Mouse (Mus musculus) testis, adult 2 months (tissue): ENCODE results near the gene Casc3. TPM values are rescaled to one million over a fixed set of nuclear protein-coding genes. Genes with fewer than 3 reads are reported as not detected.

Experiments
- H3K27ac ChIP-seq: fragments of 200-500 bp; 2 replicates; pipeline ENCODE4 v1.5.1; 2012; ENCODE audit warnings: low read depth, low read length; ENCODE audit not compliant: control insufficient read depth, insufficient read depth
- H3K27me3 ChIP-seq: fragments of 200-500 bp; 2 replicates; pipeline ENCODE4 v1.6.1; 2012; ENCODE audit warnings: mild to moderate bottlenecking, low read length, moderate library complexity; ENCODE audit not compliant: control insufficient read depth, insufficient read depth
- H3K36me3 ChIP-seq: fragments of 200-500 bp; 2 replicates; pipeline ENCODE4 v1.6.1; 2012; ENCODE audit warnings: mild to moderate bottlenecking, low read length; ENCODE audit not compliant: control insufficient read depth, insufficient read depth
- H3K4me1 ChIP-seq: fragments of 200-500 bp; 2 replicates; pipeline ENCODE4 v1.6.1; 2012; ENCODE audit warnings: low read length; ENCODE audit not compliant: control insufficient read depth, insufficient read depth
- H3K4me3 ChIP-seq: fragments of 200-500 bp; 2 replicates; pipeline ENCODE4 v1.5.1; 2012; ENCODE audit warnings: low read depth, mild to moderate bottlenecking, low read length, moderate library complexity, mixed read lengths; ENCODE audit not compliant: control insufficient read depth
- CTCF ChIP-seq: fragments of 200-500 bp; IDR thresholded peaks from 2 replicates; pipeline ENCODE4 v1.5.1; 2012; ENCODE audit warnings: low read depth, mild to moderate bottlenecking, inconsistent platforms, low read length, moderate library complexity; ENCODE audit not compliant: control insufficient read depth, insufficient read depth, insufficient replicate concordance
- POLR2A ChIP-seq: fragments of 200-500 bp; IDR thresholded peaks from 2 replicates; pipeline ENCODE4 v1.6.1; 2012; ENCODE audit warnings: low read depth, mild to moderate bottlenecking, inconsistent platforms, low read length, moderate library complexity; ENCODE audit not compliant: control insufficient read depth
- polyA plus RNA-seq: library from polyadenylated mRNA; depleted of rRNA; stranded (reverse); fragments of >200 nt; gene quantifications from 2 replicates; pipeline ENCODE4 v1.2.3, GENCODE M21; 2012

The Casc3 gene
- polyA plus RNA-seq, 1 experiment, result 24.9 TPM

- Histone ChIP-seq H3K27me3 (no peaks in the 10 kb centered on the region), H3K4me3 (peak within 1 kb of the TSS; percentile 92), H3K4me1 (peaks cover 4% of the 10 kb centered on the region), H3K36me3 (no peaks in the 10 kb centered on the region), H3K27ac (peak within 1 kb of the TSS; percentile 91)
- TF ChIP-seq POLR2A (peak; percentile 63; the same call in 1 of the 2 replicates), CTCF (no peak)
Observed at GRCm38 (mm10) chr11:98795015-98795713, 9.5 kb upstream of the Casc3 start, which contains the start of gene Msl1. Gene Msl1, plus strand, starts transcription at chr11:98795516.

- no peaks in the 10 kb centered on the region for H3K36me3 ChIP-seq
- peak overlapping the region; percentile 91 for H3K27ac ChIP-seq
- H3K27me3 ChIP-seq, result no peaks in the 10 kb centered on the region
- TF ChIP-seq POLR2A (no peak), CTCF (no peak)
- H3K4me1 ChIP-seq, result peaks cover 4% of the 10 kb centered on the region
- H3K4me3 ChIP-seq, result peak overlapping the region; percentile 91
Observed at GRCm38 (mm10) chr11:98795714-98796514, 8.8 kb upstream of the Casc3 start.

GRCm38 (mm10) chr11:98796515-98797216 lies 8.0 kb upstream of the Casc3 start:
- H3K36me3 ChIP-seq, result no peaks in the 10 kb centered on the region
- H3K27ac ChIP-seq, result peak overlapping the region; percentile 91
- H3K4me3 ChIP-seq, result peak overlapping the region; percentile 91
- peaks cover 4% of the 10 kb centered on the region for H3K4me1 ChIP-seq
- no peaks in the 10 kb centered on the region for H3K27me3 ChIP-seq
- peak; percentile 15; the same call in 1 of the 2 replicates for TF ChIP-seq CTCF
- TF ChIP-seq POLR2A, result peak; percentile 47; the same call in 1 of the 2 replicates

GRCm38 (mm10) chr11:98797306-98797705 lies 7.4 kb upstream of the Casc3 start:
- Histone ChIP-seq H3K27me3 (no peaks in the 10 kb centered on the region), H3K27ac (no peak overlapping the region; the same call in 1 of the 2 replicates), H3K36me3 (no peaks in the 10 kb centered on the region), H3K4me1 (peaks cover 4% of the 10 kb centered on the region), H3K4me3 (peak overlapping the region; percentile 91)
- TF ChIP-seq POLR2A (no peak), CTCF (no peak)

GRCm38 (mm10) chr11:98797909-98798308 lies 6.8 kb upstream of the Casc3 start:
- H3K27ac ChIP-seq, result no peak overlapping the region
- H3K36me3 ChIP-seq, result peaks cover 2% of the 10 kb centered on the region; the same call in 1 of the 2 replicates

GRCm38 (mm10) chr11:98808417-98808816 lies 3.7 kb downstream of the Casc3 start:
- peak overlapping the region; percentile 27; the same call in 1 of the 2 replicates for H3K4me3 ChIP-seq
- H3K27me3 ChIP-seq, result no peaks in the 10 kb centered on the region

More at GRCm38 (mm10) chr11:98797909-98798308, 6.8 kb upstream of the Casc3 start:
- TF ChIP-seq CTCF (no peak), POLR2A (no peak)
- Histone ChIP-seq H3K4me1 (peaks cover 4% of the 10 kb centered on the region), H3K4me3 (peak overlapping the region; percentile 91), H3K27me3 (no peaks in the 10 kb centered on the region)

More at GRCm38 (mm10) chr11:98808417-98808816, 3.7 kb downstream of the Casc3 start:
- H3K27ac ChIP-seq, result no peak overlapping the region
- H3K4me1 ChIP-seq, result no peaks in the 10 kb centered on the region
- peaks cover 3% of the 10 kb centered on the region for H3K36me3 ChIP-seq
- no peak for TF ChIP-seq CTCF
- no peak for TF ChIP-seq POLR2A
